Mouse (Mus musculus) bone marrow, adult 2 months (tissue): Measurements from ENCODE around the gene Lrrfip2.

Experiments
- CTCF ChIP-seq: fragments of 200-500 bp; IDR thresholded peaks from 2 replicates; pipeline ENCODE4 v1.5.1; 2011; ENCODE audit warnings: low read length, control low read depth; ENCODE audit not compliant: control insufficient read depth, insufficient read depth
- POLR2A ChIP-seq: fragments of 200-500 bp; IDR thresholded peaks from 2 replicates; pipeline ENCODE4 v1.6.1; 2011; ENCODE audit warnings: low read depth, mild to moderate bottlenecking, control low read depth, low read length, borderline replicate concordance; ENCODE audit not compliant: control insufficient read depth

GRCm38 (mm10) chr9:111094626-111095025 lies 22.8 kb upstream of the Lrrfip2 start:
- TF ChIP-seq CTCF: no peak
- TF ChIP-seq POLR2A: no peak
